Mouse (Mus musculus): Measurements from ENCODE around the gene Fyn. TPM values are rescaled to one million over a fixed set of nuclear protein-coding genes. Genes with fewer than 3 reads are reported as not detected.

Fyn gene
- total RNA-seq, 2 experiments from 2014 or later: 128 to 136 TPM

GRCm38 (mm10) chr10:39541951-39542521 lies 173.4 kb downstream of the Fyn start:
- peak; percentile 51 to 83 for DNase-seq (ENCODE audit: low spot score in 2 of 2)
- intact Hi-C loops (cut with DNase I): loop anchor here (2.0 kb wide), 2 partner anchors 89 to 191 kb away; partner anchors contain the start of gene Rev3l

GRCm38 (mm10) chr10:39542535-39543257 lies 174.0 kb downstream of the Fyn start:
- DNase-seq (ENCODE audit: low spot score in 2 of 2): peak in 1 of 2 experiments; percentile 40
- intact Hi-C loops (cut with DNase I): loop anchor here (2.0 kb wide), 1 partner anchor 88 kb away; no protein-coding TSS in a partner anchor

DNA sequence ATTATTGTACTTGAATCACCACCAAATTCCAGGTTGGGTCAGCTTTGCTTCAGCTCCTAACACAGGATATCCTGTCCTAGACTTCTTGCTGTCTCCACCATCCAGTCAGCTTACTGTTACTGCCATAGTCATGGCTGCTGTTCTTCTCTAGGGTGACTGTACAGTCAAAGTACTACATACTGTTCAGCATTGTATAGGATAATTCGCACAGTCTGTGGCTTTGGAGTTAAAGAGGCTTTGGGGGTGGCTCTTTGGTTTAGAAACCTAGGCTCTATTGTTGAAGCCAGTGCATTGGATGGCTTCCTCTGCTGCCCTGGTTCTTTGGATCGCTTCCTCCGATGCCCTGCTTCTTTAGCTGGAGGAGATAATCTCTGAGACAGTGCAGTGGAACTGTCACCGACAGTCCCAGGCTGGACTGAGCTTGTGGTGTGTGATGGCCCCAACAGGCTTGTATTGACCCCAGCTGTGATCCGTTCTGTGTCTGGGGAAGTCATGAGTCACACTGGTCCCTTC lies 174.7 kb downstream of the Fyn start:
- no peak for DNase-seq (ENCODE audit: low spot score in 2 of 2)
- intact Hi-C loops (cut with DNase I): loop anchor here (2.0 kb wide), 1 partner anchor 87 kb away; no protein-coding TSS in a partner anchor

DNA sequence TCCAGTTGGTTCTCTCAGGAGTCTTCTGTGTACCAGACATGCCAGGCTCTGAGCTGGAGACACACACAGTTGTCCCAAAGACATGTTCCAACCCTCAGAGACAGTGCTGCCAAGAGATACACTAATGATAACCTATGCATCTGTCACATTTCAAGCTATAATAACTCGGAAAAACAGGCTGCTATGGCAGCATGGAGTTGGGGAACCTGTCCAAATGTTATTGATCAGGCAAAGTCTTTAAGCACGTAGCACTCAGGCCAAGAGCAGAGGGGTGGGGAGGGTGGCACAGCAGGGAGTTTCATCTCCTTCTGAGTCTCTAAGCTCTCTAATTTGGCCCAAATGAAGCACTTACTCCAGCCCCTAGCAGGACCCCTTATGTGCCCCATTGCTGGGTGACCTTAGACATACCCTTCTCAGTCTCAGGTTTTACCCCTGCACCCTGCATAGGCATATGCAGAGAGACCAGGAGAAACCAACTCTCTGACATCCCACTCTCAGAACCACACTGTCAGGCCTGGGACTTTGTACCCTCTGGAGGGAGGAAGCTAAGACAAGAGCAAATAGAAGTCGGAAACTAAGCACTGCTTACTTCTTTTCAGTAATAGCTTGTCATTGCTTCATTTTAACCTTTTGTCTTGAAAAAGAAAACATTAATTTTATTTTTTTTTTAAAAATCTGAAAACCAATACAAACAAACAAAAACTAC lies 178.9 kb downstream of the Fyn start:
- intact Hi-C loops (cut with DNase I): no loop called here
- DNase-seq (ENCODE audit: low spot score in 2 of 2): no peak

DNA sequence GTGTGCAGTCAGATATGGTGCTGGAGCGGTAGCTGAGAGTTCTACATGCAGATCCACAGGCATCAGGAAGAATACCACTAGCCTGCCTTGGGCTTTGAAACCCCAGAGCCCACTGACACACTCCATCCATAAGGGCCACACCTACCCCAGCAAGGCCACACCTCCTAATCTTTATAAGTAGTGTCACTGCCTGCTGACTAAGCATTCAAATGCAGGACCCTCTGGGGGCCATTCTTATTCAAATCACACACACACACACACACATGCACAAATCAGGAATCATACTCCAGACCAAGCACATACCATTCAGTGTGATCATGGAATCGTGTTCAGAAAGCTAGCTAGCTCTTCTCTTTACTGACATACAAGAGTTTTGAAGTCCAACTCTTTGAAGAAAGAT lies 182.1 kb downstream of the Fyn start:
- DNase-seq (ENCODE audit: low spot score in 2 of 2): no peak
- intact Hi-C loops (cut with DNase I): no loop called here

GRCm38 (mm10) chr10:39551637-39552185 lies 183.1 kb downstream of the Fyn start:
- intact Hi-C loops (cut with DNase I): no loop called here
- DNase-seq (ENCODE audit: low spot score in 2 of 2): no peak

DNA sequence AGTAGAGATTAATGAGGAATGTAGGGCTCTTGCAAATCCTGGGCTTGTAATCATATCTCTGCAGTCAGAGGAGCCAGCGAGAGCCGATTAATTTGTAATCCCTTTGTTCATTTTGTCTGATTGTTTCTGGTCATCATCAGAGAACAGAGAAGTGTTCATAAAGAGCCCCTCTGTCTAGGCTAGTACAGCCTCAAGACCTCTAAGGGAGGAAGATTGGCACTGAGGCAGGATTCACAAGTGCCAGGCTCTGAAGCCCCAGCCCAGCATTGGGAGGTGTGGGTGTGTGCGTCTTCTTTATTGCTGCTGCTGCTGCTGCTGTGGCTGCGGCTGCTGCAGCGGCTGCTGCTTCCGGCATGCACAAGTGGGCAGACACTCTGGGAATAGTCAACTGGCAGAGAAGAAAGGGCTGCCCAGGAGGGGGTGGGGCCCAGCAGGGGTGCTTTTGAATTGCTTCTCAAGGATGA lies 183.7 kb downstream of the Fyn start:
- no peak for DNase-seq (ENCODE audit: low spot score in 2 of 2)
- intact Hi-C loops (cut with DNase I): no loop called here

- DNase-seq (ENCODE audit: low spot score in 2 of 2): no peak
- intact Hi-C loops (cut with DNase I): no loop called here
These were observed 184.2 kb downstream of the Fyn start for GRCm38 (mm10) chr10:39552903-39553302.

DNA sequence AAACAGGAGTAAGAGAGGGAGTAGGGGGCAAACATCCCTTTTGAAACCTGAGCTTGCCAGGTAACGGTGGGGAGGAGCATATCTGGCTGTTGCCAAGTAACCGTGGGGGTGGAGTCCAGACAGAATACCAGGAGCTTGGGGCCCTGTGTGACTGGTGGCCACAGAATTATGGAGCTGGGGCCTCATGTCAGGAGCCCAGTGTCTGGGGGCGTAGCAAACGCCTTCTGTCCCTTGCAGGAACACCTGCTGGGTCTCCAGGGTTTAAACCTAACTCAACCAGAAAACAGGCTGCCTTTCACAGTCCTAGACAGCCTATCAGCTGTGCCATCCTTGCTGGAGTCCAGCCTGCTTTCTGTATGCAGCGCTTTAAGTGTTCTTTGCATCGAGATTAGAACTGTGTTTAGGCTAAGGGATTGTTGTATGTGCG lies 186.6 kb downstream of the Fyn start:
- intact Hi-C loops (cut with DNase I): no loop called here
- no peak for DNase-seq (ENCODE audit: low spot score in 2 of 2)

GRCm38 (mm10) chr10:39555740-39556139 lies 187.1 kb downstream of the Fyn start:
- no peak for DNase-seq (ENCODE audit: low spot score in 2 of 2)
- intact Hi-C loops (cut with DNase I): no loop called here

GRCm38 (mm10) chr10:39557360-39557759 lies 188.7 kb downstream of the Fyn start:
- DNase-seq (ENCODE audit: low spot score in 2 of 2): no peak
- intact Hi-C loops (cut with DNase I): no loop called here

- intact Hi-C loops (cut with DNase I): no loop called here
- no peak for DNase-seq (ENCODE audit: low spot score in 2 of 2)
These were observed 189.2 kb downstream of the Fyn start for GRCm38 (mm10) chr10:39557851-39558250.

DNA sequence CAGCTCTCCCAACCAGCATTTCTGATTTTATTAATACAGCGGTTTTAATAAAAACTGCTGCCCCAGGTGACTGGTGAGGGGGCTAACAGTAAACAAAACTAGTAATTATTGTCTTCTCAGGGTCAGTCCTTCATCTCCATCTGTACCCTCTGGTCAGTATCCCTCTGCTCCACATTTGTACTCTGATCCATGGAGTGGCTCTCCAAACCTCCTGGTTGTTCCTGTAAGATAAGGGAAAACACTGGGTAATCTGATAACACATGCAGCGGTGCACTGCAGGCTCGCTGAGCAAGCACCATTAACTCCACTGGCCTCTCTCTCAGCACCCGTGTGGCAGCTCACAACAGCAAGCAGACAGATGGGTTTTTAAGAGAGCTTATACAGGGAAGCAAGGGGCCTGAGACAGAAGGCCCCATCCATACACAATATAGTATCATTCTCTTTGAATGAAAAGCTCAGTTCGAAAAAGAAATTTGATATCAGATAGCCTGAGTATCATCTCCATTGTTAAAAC lies 189.9 kb downstream of the Fyn start:
- no peak for DNase-seq (ENCODE audit: low spot score in 2 of 2)
- intact Hi-C loops (cut with DNase I): no loop called here

DNA sequence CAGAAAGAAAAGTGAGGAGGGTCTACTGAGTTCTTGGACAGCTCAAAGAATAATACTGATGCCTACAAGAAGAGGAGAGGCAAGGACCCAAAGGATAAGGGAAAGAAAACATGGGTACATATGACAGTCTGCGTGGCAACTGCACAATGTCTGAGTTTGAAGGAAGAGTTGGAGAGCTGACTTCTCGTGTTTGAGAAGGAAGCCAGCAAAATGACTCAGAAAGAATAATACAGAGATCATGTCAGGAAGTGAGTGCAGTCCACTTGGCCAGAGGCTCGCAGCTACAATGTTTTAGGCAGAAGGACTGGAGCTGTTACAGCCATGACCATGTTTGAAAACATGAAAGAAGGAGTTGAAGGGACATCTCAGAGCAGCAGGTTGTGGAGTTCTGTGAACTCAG lies 190.7 kb downstream of the Fyn start:
- DNase-seq (ENCODE audit: low spot score in 2 of 2): no peak

DNA sequence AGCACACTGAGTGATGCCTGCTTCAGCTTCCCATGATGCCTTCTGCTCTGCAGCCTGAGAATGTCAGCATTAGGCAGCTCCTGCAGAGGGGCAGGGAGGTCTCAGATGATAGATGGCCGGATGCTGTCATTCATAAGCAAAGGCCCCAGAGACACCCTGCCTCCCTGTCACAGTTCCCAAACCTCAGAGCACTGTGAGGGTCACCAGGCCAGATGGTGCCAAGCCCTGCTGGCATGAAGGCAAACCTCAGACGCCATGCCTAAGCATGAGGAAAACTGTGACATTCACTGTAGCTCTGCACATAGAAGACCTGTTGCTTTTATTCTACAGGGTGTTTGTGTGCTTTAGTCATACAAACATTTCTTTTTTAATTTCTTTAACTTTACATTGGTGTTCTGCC lies 193.7 kb downstream of the Fyn start:
- intact Hi-C loops (cut with DNase I): no loop called here
- DNase-seq (ENCODE audit: low spot score in 2 of 2): no peak

More for the DNA sequence above, 190.7 kb downstream of the Fyn start:
- intact Hi-C loops (cut with DNase I): no loop called here

DNA sequence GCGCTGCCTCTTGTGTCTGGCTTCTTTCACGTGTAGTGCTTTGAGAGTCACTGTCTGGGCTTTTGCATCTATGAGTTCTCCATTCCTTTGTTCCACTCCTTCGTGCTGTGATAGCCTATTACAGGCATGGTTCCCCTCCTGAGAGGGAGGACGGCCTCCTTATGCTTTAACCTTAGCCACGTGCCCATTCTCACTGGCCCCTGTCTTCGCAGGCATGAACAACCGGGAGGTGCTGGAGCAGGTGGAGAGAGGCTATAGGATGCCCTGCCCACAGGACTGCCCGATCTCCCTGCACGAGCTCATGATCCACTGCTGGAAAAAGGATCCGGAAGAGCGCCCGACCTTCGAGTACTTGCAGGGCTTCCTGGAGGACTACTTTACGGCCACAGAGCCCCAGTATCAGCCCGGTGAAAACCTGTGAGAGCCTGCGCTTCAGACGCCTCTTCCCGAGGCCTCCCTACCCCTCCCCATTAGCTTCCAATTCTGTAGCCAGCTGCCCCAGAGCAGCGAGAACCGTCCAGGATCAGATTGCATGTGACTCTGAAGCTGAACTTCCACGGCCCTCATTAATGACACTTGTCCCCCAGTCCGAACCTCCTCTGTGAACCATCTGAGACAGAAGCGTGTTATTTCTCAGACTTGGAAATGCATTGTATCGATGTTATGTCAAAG lies 195.0 kb downstream of the Fyn start:
- DNase-seq (ENCODE audit: low spot score in 2 of 2): no peak
- intact Hi-C loops (cut with DNase I): no loop called here

DNA sequence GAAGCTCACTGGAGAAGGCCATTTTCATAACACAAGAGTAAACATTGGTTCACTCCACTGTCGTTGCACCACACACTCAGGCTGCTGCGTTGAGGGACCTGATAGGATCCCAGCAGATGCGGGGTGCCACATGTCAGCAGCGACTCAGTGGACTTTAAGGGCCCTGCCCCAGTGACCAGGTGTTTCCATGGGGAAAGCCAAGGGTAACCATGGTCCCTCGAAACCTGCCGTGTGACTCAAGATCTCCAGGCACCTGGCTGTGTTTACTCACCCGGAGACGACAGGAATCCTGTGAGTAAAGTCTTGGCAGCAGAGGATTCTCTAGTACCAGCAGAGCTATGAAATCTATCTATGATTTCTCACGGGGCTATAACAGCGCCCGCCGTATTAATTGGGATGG lies 198.2 kb downstream of the Fyn start:
- intact Hi-C loops (cut with DNase I): no loop called here
- no peak for DNase-seq (ENCODE audit: low spot score in 2 of 2)

DNA sequence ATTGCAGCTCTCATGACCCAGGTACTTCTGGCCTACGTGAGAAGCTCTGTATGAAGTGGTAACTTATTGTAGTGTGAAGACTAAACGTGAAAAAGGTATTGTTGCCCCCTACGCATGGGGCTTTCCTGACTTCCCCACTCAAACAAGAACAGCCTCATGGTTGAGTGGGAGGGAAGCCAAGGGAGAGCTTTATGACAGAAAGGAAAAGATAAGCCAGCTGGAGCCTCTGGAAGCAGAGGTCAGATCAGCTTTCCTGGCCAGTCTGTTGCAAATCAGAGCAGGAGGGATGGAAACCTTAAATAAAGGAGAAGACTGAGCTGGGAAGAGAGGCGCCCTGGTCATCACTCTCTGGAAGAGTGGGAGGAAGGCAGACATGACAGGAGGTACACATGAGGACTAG lies 200.3 kb downstream of the Fyn start:
- DNase-seq (ENCODE audit: low spot score in 2 of 2): no peak
- intact Hi-C loops (cut with DNase I): no loop called here

DNA sequence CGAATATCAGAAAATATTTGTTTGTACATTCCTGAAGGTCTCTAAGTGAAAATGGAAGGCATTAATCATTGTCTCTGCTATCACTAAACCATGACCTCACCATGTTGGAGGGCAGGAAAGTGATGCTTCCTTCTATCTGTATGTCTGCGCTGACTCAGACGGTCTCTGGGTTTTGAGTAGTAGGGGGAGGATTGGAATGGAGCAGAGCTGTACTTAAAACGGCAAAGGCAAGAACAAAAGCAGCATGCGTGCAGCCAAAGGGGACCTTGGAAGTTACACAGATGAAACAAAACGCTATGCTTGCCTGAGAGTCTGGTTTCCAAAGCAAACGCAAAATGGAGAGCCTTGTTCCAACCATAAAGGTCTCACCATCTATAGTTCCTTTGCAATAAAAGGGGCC lies 202.4 kb downstream of the Fyn start:
- DNase-seq (ENCODE audit: low spot score in 2 of 2): no peak
- intact Hi-C loops (cut with DNase I): no loop called here

Data from left cerebral cortex, postnatal 25 days (tissue).